Mouse (Mus musculus) brain, embryonic 14.5 days (tissue): ENCODE results near the gene Fcamr. TPM values are rescaled to one million over a fixed set of nuclear protein-coding genes. Genes with fewer than 3 reads are reported as not detected.

ENCODE experiments used
- DNase-seq: peaks from one replicate; pipeline ENCODE4 v3.0.0-alpha.2; 2011; ENCODE audit warnings: low read depth
- CTCF ChIP-seq: fragments of 200-500 bp; IDR thresholded peaks from 2 replicates; pipeline ENCODE4 v1.5.1; 2012; ENCODE audit warnings: inconsistent platforms, mild to moderate bottlenecking, moderate library complexity, borderline replicate concordance; ENCODE audit not compliant: insufficient read depth, insufficient read length; ENCODE audit errors: extremely low read depth
- POLR2A ChIP-seq: fragments of 200-500 bp; IDR thresholded peaks from 2 replicates; pipeline ENCODE4 v1.6.1; 2012; ENCODE audit warnings: mild to moderate bottlenecking, inconsistent platforms, borderline replicate concordance; ENCODE audit not compliant: poor library complexity, insufficient read depth, insufficient read length, severe bottlenecking; ENCODE audit errors: extremely low read depth
- polyA plus RNA-seq: library from polyadenylated mRNA; depleted of rRNA; stranded (reverse); fragments of >200 nt; gene quantifications from 2 replicates; pipeline ENCODE4 v1.2.3, GENCODE M21; 2012; rRNA removed

Gene Fcamr
- polyA plus RNA-seq, 1 experiment, result 0.04 TPM

- TF ChIP-seq POLR2A (no peak), CTCF (no peak)
- DNase-seq, result peak; percentile 34
Observed at GRCm38 (mm10) chr1:130835161-130835936, 34.6 kb downstream of the Fcamr start.

GRCm38 (mm10) chr1:130838288-130838687 is 37.6 kb downstream of the Fcamr start:
- DNase-seq, result peak; percentile 24
- TF ChIP-seq POLR2A (no peak), CTCF (no peak; the same call in 1 of the 2 replicates)

- TF ChIP-seq CTCF (no peak), POLR2A (no peak)
- DNase-seq, result no peak
Observed at GRCm38 (mm10) chr1:130840599-130841379, 40.1 kb downstream of the Fcamr start.

- TF ChIP-seq POLR2A (no peak), CTCF (no peak)
- DNase-seq, result no peak
Observed at GRCm38 (mm10) chr1:130841621-130842020, 40.9 kb downstream of the Fcamr start.

- DNase-seq, result no peak
- TF ChIP-seq POLR2A (no peak), CTCF (no peak)
Observed at GRCm38 (mm10) chr1:130844516-130844915, 43.8 kb downstream of the Fcamr start.

GRCm38 (mm10) chr1:130849530-130850214 is 49.0 kb downstream of the Fcamr start:
- no peak for DNase-seq
- TF ChIP-seq CTCF, result no peak

- DNase-seq, result no peak
- no peak for TF ChIP-seq CTCF
- no peak for TF ChIP-seq POLR2A
Observed at GRCm38 (mm10) chr1:130850405-130850804, 49.7 kb downstream of the Fcamr start.

GRCm38 (mm10) chr1:130854819-130855218 is 54.1 kb downstream of the Fcamr start:
- no peak for TF ChIP-seq POLR2A
- TF ChIP-seq CTCF, result no peak

GRCm38 (mm10) chr1:130855723-130856122 is 55.0 kb downstream of the Fcamr start:
- DNase-seq, result no peak
- TF ChIP-seq CTCF (no peak), POLR2A (no peak)

More at GRCm38 (mm10) chr1:130854819-130855218, 54.1 kb downstream of the Fcamr start:
- no peak for DNase-seq

GRCm38 (mm10) chr1:130857456-130857855 is 56.8 kb downstream of the Fcamr start:
- no peak for TF ChIP-seq CTCF
- TF ChIP-seq POLR2A, result no peak

GRCm38 (mm10) chr1:130864238-130864637 is 63.5 kb downstream of the Fcamr start:
- no peak for TF ChIP-seq CTCF
- no peak for TF ChIP-seq POLR2A
- DNase-seq, result no peak

More at GRCm38 (mm10) chr1:130857456-130857855, 56.8 kb downstream of the Fcamr start:
- DNase-seq, result no peak

Other genes starting within 250 kb of the Fcamr start
- not detected in 2 replicates for gene Zp3r, start 171.3 kb upstream of the Fcamr start, polyA plus RNA-seq
- gene C4bp, start 139.3 kb upstream of the Fcamr start, polyA plus RNA-seq, result 0.03 TPM in 1 of 2 replicates, not detected in the other
- not detected in 2 replicates for gene Gm29427, start 85.1 kb upstream of the Fcamr start, polyA plus RNA-seq
- gene Yod1, start 83.6 kb upstream of the Fcamr start, polyA plus RNA-seq, result 3.9 and 5.3 TPM in 2 replicates
- 32.9 and 33.9 TPM in 2 replicates for gene Pfkfb2, start 71.6 kb upstream of the Fcamr start, polyA plus RNA-seq
- 0.50 and 0.59 TPM in 2 replicates for gene AA986860, start 68.9 kb upstream of the Fcamr start, polyA plus RNA-seq
- gene Pigr, start 25.8 kb downstream of the Fcamr start, polyA plus RNA-seq, result 0.03 and 0.16 TPM in 2 replicates
- 0.19 and 0.28 TPM in 2 replicates for gene Fcmr, start 64.8 kb downstream of the Fcamr start, polyA plus RNA-seq
- gene Il24, start 86.6 kb downstream of the Fcamr start, polyA plus RNA-seq, result not detected in 2 replicates
- not detected in 2 replicates for gene Il20, start 110.5 kb downstream of the Fcamr start, polyA plus RNA-seq
- not detected in 2 replicates for gene Il19, start 139.2 kb downstream of the Fcamr start, polyA plus RNA-seq
- gene Il10, start 218.9 kb downstream of the Fcamr start, polyA plus RNA-seq, result not detected in 2 replicates